Comparison of ENCODE assay signal across 12 mouse cellular contexts in genomic region chr1:190570981-190571380, GRCm38 (mm10).
"Had no signal": no experiment of that assay in that cellular context is flagged by ENCODE, and none has a peak within 500 bp of the region (broad histone marks: within the 10 kb centered on the region; RNA-seq: fewer than 3 reads in every experiment).

No protein-coding gene starts in this region.

- H3K27ac ChIP-seq: liver, embryonic 13.5 days had no signal

- DNase-seq: kidney, adult 18-20 months; kidney, adult 9 months; kidney, postnatal 14 days; kidney, postnatal 4 days; liver, embryonic 13.5 days; lung, adult 2 months; lung, postnatal 14 days; lung, postnatal 4 days; midbrain, embryonic 14.5 days; thymus, adult 2 months; thymus, postnatal 14 days; thymus, postnatal 4 days had no signal

- H3K4me3 ChIP-seq: liver, embryonic 13.5 days had no signal
